Mouse (Mus musculus): ENCODE measurements around the gene Spsb4.

- TF ChIP-seq TAL1 (IDR thresholded peaks at IDR 0.05; ENCODE audit: low read length) (no peak), GATA1 (IDR thresholded peaks at IDR 0.05; ENCODE audit: low read length) (no peak)
Measured at GRCm38 (mm10) chr9:96981121-96981520, 37.5 kb downstream of the Spsb4 start.

Data from erythroblast, embryonic 14.5 days (primary cell).